Comparison of ENCODE assay signal across 8 mouse cellular contexts in the genomic region with DNA sequence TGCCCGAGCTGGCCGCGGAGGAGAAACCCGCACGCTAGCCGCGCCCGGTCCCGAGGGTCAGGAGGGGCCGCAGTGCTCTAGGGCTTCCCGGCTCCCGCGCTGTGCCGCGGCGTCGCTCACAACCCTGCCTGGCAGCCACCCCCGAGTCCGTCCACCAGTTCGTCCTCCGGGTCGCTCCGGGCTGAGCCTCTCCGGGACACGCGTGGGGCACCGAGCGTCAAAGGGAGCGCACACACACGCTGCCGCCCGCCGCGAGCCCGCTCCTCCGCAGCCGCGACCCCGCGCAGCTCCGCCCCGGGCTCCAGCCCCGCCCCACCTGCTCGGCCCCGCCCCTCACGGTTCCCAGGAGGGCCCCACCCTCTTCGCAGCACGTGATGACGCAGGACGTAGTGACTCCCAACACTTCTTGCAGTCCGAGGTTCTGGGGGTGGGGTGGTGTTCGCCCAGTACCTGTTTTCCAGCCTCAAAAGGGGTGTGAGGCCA. TPM values are rescaled to one million over a fixed set of nuclear protein-coding genes. Genes with fewer than 3 reads are reported as not detected.
DNase-seq lines count a peak whose midpoint lies in the region; ATAC-seq and TF ChIP-seq lines count a peak whose summit lies in the region.

Ahr (minus strand) TSS at position 285 of the 483 bp plus-strand sequence.

- H3K4me1 ChIP-seq in bone marrow, adult 2 months (ENCODE audit: control insufficient read depth, insufficient read depth, low read length): peaks cover 1% of the 10 kb centered on the region; the same call in 1 of the 2 replicates
- H3K4me1 ChIP-seq in embryonic facial prominence, embryonic 14.5 days (ENCODE audit: control insufficient read depth, insufficient read depth, low read length): no peaks in the 10 kb centered on the region
- H3K4me1 ChIP-seq in heart, embryonic 11.5 days (ENCODE audit: control insufficient read depth, insufficient read depth, low read length): no peaks in the 10 kb centered on the region
- peaks cover 5% of the 10 kb centered on the region; the same call in 1 of the 2 replicates for H3K4me1 ChIP-seq in kidney, embryonic 16.5 days (ENCODE audit: insufficient read depth, low read length)

- peak within 1 kb of the TSS; percentile 97 for H3K4me2 ChIP-seq in embryonic facial prominence, embryonic 14.5 days (ENCODE audit: low read depth, low read length)
- peak within 1 kb of the TSS; percentile 100 for H3K4me2 ChIP-seq in heart, embryonic 11.5 days
- H3K4me2 ChIP-seq in kidney, embryonic 16.5 days (replicated peaks; ENCODE audit: low read depth, low read length): peak within 1 kb of the TSS; percentile 89

- peak; percentile 97 for ATAC-seq in embryonic facial prominence, embryonic 14.5 days (ENCODE audit: low read depth)
- peak; percentile 96 for ATAC-seq in heart, embryonic 11.5 days (replicated peaks; ENCODE audit: insufficient number of reproducible peaks, low FRiP score, low TSS enrichment)
- ATAC-seq in kidney, embryonic 16.5 days (ENCODE audit: low FRiP score, low TSS enrichment): peak; percentile 97

- TF ChIP-seq CTCF in bone marrow, adult 2 months (IDR thresholded peaks at IDR 0.05; ENCODE audit: control insufficient read depth, insufficient read depth, low read length): no peak

- no peaks in the 10 kb centered on the region for H3K36me3 ChIP-seq in embryonic facial prominence, embryonic 14.5 days (ENCODE audit: control insufficient read depth, insufficient read depth, low read length)
- no peaks in the 10 kb centered on the region for H3K36me3 ChIP-seq in heart, embryonic 11.5 days (ENCODE audit: control insufficient read depth, insufficient read depth, low read length)
- H3K36me3 ChIP-seq in kidney, embryonic 16.5 days (ENCODE audit: insufficient read depth, low read length): no peaks in the 10 kb centered on the region

- DNase-seq in 3134 (ENCODE audit: extremely low read depth, insufficient read length, low spot score) (peak; percentile 85), liver (peak; percentile 92)
- DNase-seq in embryonic facial prominence, embryonic 14.5 days (ENCODE audit: low spot score): peak; percentile 88
- DNase-seq in monocyte, adult 2 months (ENCODE audit: low read depth in 1 of 2, low spot score in 2 of 2): peak; percentile 22 to 55
- peak; percentile 53 to 72 for DNase-seq in spleen, postnatal 14 days (ENCODE audit: low spot score in 2 of 2)

- under 1% methylated on average over 50 of the region's 52 CpGs for WGBS in bone marrow, adult 2 months
- under 1% methylated on average over 17 of the region's 52 CpGs for WGBS in embryonic facial prominence, embryonic 14.5 days
- WGBS in heart, embryonic 11.5 days (ENCODE audit: insufficient replicate concordance): under 1% methylated on average over 47 of the region's 52 CpGs
- under 1% methylated on average over 50 of the region's 52 CpGs for WGBS in kidney, embryonic 16.5 days

- no peaks in the 10 kb centered on the region for H3K9me3 ChIP-seq in embryonic facial prominence, embryonic 14.5 days (ENCODE audit: control insufficient read depth, low read length)
- no peaks in the 10 kb centered on the region for H3K9me3 ChIP-seq in heart, embryonic 11.5 days (replicated peaks; ENCODE audit: control insufficient read depth, low read length)
- no peaks in the 10 kb centered on the region for H3K9me3 ChIP-seq in kidney, embryonic 16.5 days (ENCODE audit: low read length)

- peak within 1 kb of the TSS; percentile 51; the same call in 1 of the 2 replicates for H3K27ac ChIP-seq in bone marrow, adult 2 months (ENCODE audit: control insufficient read depth, insufficient read depth, low read depth, low read length, poor library complexity)
- peak within 1 kb of the TSS; percentile 67; the same call in 1 of the 2 replicates for H3K27ac ChIP-seq in embryonic facial prominence, embryonic 14.5 days (replicated peaks; ENCODE audit: low read depth, low read length)
- no peak within 1 kb of the TSS for H3K27ac ChIP-seq in heart, embryonic 11.5 days (ENCODE audit: low read depth, low read length)
- peak within 1 kb of the TSS; percentile 72 for H3K27ac ChIP-seq in kidney, embryonic 16.5 days (ENCODE audit: low read length)

- TF ChIP-seq POLR2A in bone marrow, adult 2 months (IDR thresholded peaks at IDR 0.05; ENCODE audit: borderline replicate concordance, control insufficient read depth, low read depth, low read length): no peak

- H3K27me3 ChIP-seq in embryonic facial prominence, embryonic 14.5 days (replicated peaks; ENCODE audit: control insufficient read depth, insufficient read depth, low read length): peaks cover 7% of the 10 kb centered on the region
- 0 out of 2 replicates have a peak, but pooled peaks cover 7% of the 10 kb centered on the region for H3K27me3 ChIP-seq in heart, embryonic 11.5 days (ENCODE audit: control insufficient read depth, insufficient read depth, low read length)
- no peaks in the 10 kb centered on the region for H3K27me3 ChIP-seq in kidney, embryonic 16.5 days (ENCODE audit: insufficient read depth, low read length)

- peak within 1 kb of the TSS; percentile 77 for H3K9ac ChIP-seq in embryonic facial prominence, embryonic 14.5 days (ENCODE audit: low read depth, low read length)
- peak within 1 kb of the TSS; percentile 66 for H3K9ac ChIP-seq in heart, embryonic 11.5 days (ENCODE audit: low read depth, low read length)
- peak within 1 kb of the TSS; percentile 84 for H3K9ac ChIP-seq in kidney, embryonic 16.5 days (replicated peaks; ENCODE audit: low read length)

- H3K4me3 ChIP-seq in bone marrow, adult 2 months (replicated peaks; ENCODE audit: control insufficient read depth, low read depth, low read length): peak within 1 kb of the TSS; percentile 66
- peak within 1 kb of the TSS; percentile 80 for H3K4me3 ChIP-seq in embryonic facial prominence, embryonic 14.5 days (ENCODE audit: low read depth, low read length)
- H3K4me3 ChIP-seq in heart, embryonic 11.5 days (ENCODE audit: low read depth, low read length): peak within 1 kb of the TSS; percentile 73
- H3K4me3 ChIP-seq in kidney, embryonic 16.5 days (ENCODE audit: low read length): peak within 1 kb of the TSS; percentile 74

RNA-seq across cellular contexts. Expression of gene Ahr, which starts in this region (rescaled TPM):
- 0.18 and 1.4 TPM in 2 replicates for polyA plus RNA-seq in bone marrow, adult 2 months (2011; ENCODE audit: insufficient read depth, insufficient read length, low replicate concordance, missing spikeins)
- polyA plus RNA-seq in embryonic facial prominence, embryonic 14.5 days (2014; fragmentation: Nextera tagmentation; extraction: Ambion mirVana): 17.7 and 18.8 TPM in 2 replicates
- polyA plus RNA-seq in heart, embryonic 11.5 days (2014; fragmentation: Nextera tagmentation; extraction: Ambion mirVana): 1.8 and 2.2 TPM in 2 replicates
- polyA plus RNA-seq in kidney, embryonic 16.5 days (2015; fragmentation: Nextera tagmentation; extraction: Ambion mirVana): 7.5 and 7.8 TPM in 2 replicates

Comparison
In these comparisons a context has a peak if more than half of its experiments do, and no peak if none do; other contexts are left out.
1. DNase-seq: peak in every context shown above with its lines; median percentile 92 in liver; 88 in embryonic facial prominence, embryonic 14.5 days; 85 in 3134; 62 in spleen, postnatal 14 days; 38 in monocyte, adult 2 months.